Mouse (Mus musculus) CH12.LX (cell line): Measurements from ENCODE around the gene Rab15. TPM values are rescaled to one million over a fixed set of nuclear protein-coding genes. Genes with fewer than 3 reads are reported as not detected.

Experiments
- DNase-seq: peaks from one replicate; pipeline ENCODE4 v3.0.0-alpha.2; 2013; ENCODE audit errors: extremely low read depth
- H3K27ac ChIP-seq: 2 replicates; pipeline ENCODE4 v1.5.1; 2012; ENCODE audit warnings: low read depth, mild to moderate bottlenecking, control low read depth, moderate library complexity; ENCODE audit not compliant: insufficient read depth
- H3K27me3 ChIP-seq: replicated peaks from 2 replicates; pipeline ENCODE3; 2012; ENCODE audit warnings: inconsistent platforms
- H3K36me3 ChIP-seq, 2 experiments: replicated peaks in 1 of 2; 2 replicates each; pipeline versions ENCODE3 to v1.6.1; 2012; ENCODE audit warnings: inconsistent platforms in 1 of 2, low read length in 1 of 2, mild to moderate bottlenecking in 1 of 2, mixed read lengths in 1 of 2, moderate library complexity in 1 of 2; ENCODE audit not compliant: control insufficient read depth in 1 of 2, insufficient read depth in 1 of 2
- H3K4me1 ChIP-seq, 2 experiments: 2 replicates each; pipeline ENCODE4 v1.6.1; 2012; ENCODE audit warnings: inconsistent platforms in 1 of 2, moderate library complexity in 1 of 2; ENCODE audit not compliant: insufficient read depth in 2 of 2, control insufficient read depth in 1 of 2
- H3K4me2 ChIP-seq: 2 replicates; pipeline ENCODE4 v1.6.1; 2012; ENCODE audit warnings: low read depth, mild to moderate bottlenecking, control low read depth; ENCODE audit not compliant: poor library complexity, insufficient read depth, severe bottlenecking
- H3K4me3 ChIP-seq, 3 experiments: fragments of 150-350 bp in 1 of 3; sonication (generic) in 1 of 3; replicated peaks in 1 of 3; 2 replicates each; pipeline versions ENCODE3 to v1.5.1; 2011 to 2012; ENCODE audit warnings: low read depth in 2 of 3, low read length in 2 of 3, mild to moderate bottlenecking in 2 of 3, moderate library complexity in 2 of 3, control low read depth in 1 of 3, improper control_type of control experiment in 1 of 3, inconsistent platforms in 1 of 3, mixed read lengths in 1 of 3; ENCODE audit not compliant: poor library complexity in 1 of 3
- H3K79me2 ChIP-seq: replicated peaks from 2 replicates; pipeline ENCODE4 v1.6.1; 2012; ENCODE audit warnings: mild to moderate bottlenecking, moderate library complexity; ENCODE audit not compliant: control insufficient read depth, poor library complexity, insufficient read depth, severe bottlenecking; ENCODE audit errors: extremely low read depth
- H3K9ac ChIP-seq: 2 replicates; pipeline ENCODE4 v1.6.1; 2012; ENCODE audit warnings: low read depth, mild to moderate bottlenecking, control low read depth, moderate library complexity; ENCODE audit not compliant: insufficient read depth
- H3K9me3 ChIP-seq: replicated peaks from 2 replicates; pipeline ENCODE3; 2012; ENCODE audit warnings: low read length, inconsistent platforms, mixed read lengths
- BHLHE40 ChIP-seq: IDR thresholded peaks from 2 replicates; pipeline ENCODE4 v1.6.1; 2011; ENCODE audit warnings: mild to moderate bottlenecking, low read depth, low read length, improper control_type of control experiment
- CHD2 ChIP-seq: IDR thresholded peaks from 2 replicates; pipeline ENCODE4 v1.6.1; 2011; ENCODE audit warnings: low read length, improper control_type of control experiment
- E2F4 ChIP-seq: IDR thresholded peaks from 2 replicates; pipeline ENCODE4 v1.6.1; 2011; ENCODE audit warnings: low read depth, low read length, improper control_type of control experiment; ENCODE audit not compliant: insufficient replicate concordance
- ETS1 ChIP-seq: conservative IDR thresholded peaks from 2 replicates; pipeline ENCODE4 v1.6.1; 2012; ENCODE audit warnings: low read depth, mild to moderate bottlenecking, inconsistent platforms, low read length, improper control_type of control experiment, moderate library complexity
- JUND ChIP-seq: conservative IDR thresholded peaks from 2 replicates; pipeline ENCODE4 v1.6.1; 2011; ENCODE audit warnings: low read depth, low read length, improper control_type of control experiment
- KAT2A ChIP-seq: IDR thresholded peaks from 2 replicates; pipeline ENCODE4 v1.6.1; 2012; ENCODE audit warnings: low read length, improper control_type of control experiment, inconsistent platforms; ENCODE audit not compliant: insufficient replicate concordance
- MAZ ChIP-seq: IDR thresholded peaks from 2 replicates; pipeline ENCODE4 v1.6.1; 2012; ENCODE audit warnings: low read depth, mild to moderate bottlenecking, inconsistent platforms, low read length, improper control_type of control experiment, moderate library complexity
- MEF2A ChIP-seq: IDR thresholded peaks from 2 replicates; pipeline ENCODE4 v1.6.1; 2014; ENCODE audit warnings: low read depth, mild to moderate bottlenecking, inconsistent platforms, low read length, improper control_type of control experiment, borderline replicate concordance
- MXI1 ChIP-seq: IDR thresholded peaks from 2 replicates; pipeline ENCODE4 v1.6.1; 2011; ENCODE audit warnings: mild to moderate bottlenecking, low read depth, low read length, improper control_type of control experiment
- MYC ChIP-seq: IDR thresholded peaks from 2 replicates; pipeline ENCODE4 v1.6.1; 2011; ENCODE audit warnings: low read depth, mild to moderate bottlenecking, improper control_type of control experiment, low read length
- NELFE ChIP-seq: IDR thresholded peaks from 2 replicates; pipeline ENCODE4 v1.6.1; 2011; ENCODE audit warnings: low read depth, low read length, improper control_type of control experiment
- POLR2A ChIP-seq: IDR thresholded peaks from 2 replicates; pipeline ENCODE4 v1.6.1; 2011; ENCODE audit warnings: low read depth, mild to moderate bottlenecking, improper control_type of control experiment, low read length
- POLR2AphosphoS2 ChIP-seq: IDR thresholded peaks from 2 replicates; pipeline ENCODE4 v1.6.1; 2011; ENCODE audit warnings: low read depth, low read length, improper control_type of control experiment
- RAD21 ChIP-seq: IDR thresholded peaks from 2 replicates; pipeline ENCODE4 v1.6.1; 2011; ENCODE audit warnings: low read depth, mild to moderate bottlenecking, low read length, improper control_type of control experiment, moderate library complexity
- SIN3A ChIP-seq: IDR thresholded peaks from 2 replicates; pipeline ENCODE4 v1.6.1; 2012; ENCODE audit warnings: low read length, improper control_type of control experiment, inconsistent platforms
- SMC3 ChIP-seq: IDR thresholded peaks from 2 replicates; pipeline ENCODE4 v1.6.1; 2011; ENCODE audit warnings: low read depth, low read length, improper control_type of control experiment
- TBP ChIP-seq: conservative IDR thresholded peaks from 2 replicates; pipeline ENCODE4 v1.6.1; 2011; ENCODE audit warnings: low read depth, low read length, improper control_type of control experiment
- USF2 ChIP-seq: conservative IDR thresholded peaks from 2 replicates; pipeline ENCODE4 v1.6.1; 2011; ENCODE audit warnings: low read depth, low read length, improper control_type of control experiment
- ZKSCAN1 ChIP-seq: IDR thresholded peaks from 2 replicates; pipeline ENCODE4 v1.6.1; 2012; ENCODE audit warnings: low read depth, inconsistent platforms, low read length, improper control_type of control experiment, borderline replicate concordance
- ZMIZ1 ChIP-seq: IDR thresholded peaks from 2 replicates; pipeline ENCODE4 v1.6.1; 2012; ENCODE audit warnings: low read depth, mild to moderate bottlenecking, inconsistent platforms, low read length, improper control_type of control experiment
- dilution Hi-C: fragments of 300-500 bp; cut with MboI; formaldehyde crosslinking; loops from 2 replicates; pipeline ENCODE4 v1.14.3; 2020; ENCODE audit warnings: low sequenced_read_pairs; ENCODE audit not compliant: extremely low pct_unique_long_range_greater_than_20kb, extremely low pct_ligation_motif_present
- in situ Hi-C: fragments of 300-500 bp; cut with MboI; formaldehyde crosslinking; loops from 3 replicates; pipeline ENCODE4 v1.14.3; 2019; ENCODE audit warnings: low sequenced_read_pairs, low pct_ligation_motif_present, low pct_unique_long_range_greater_than_20kb, mixed read lengths
- polyA plus RNA-seq: library from polyadenylated mRNA; unstranded; fragments of >175 nt; gene quantifications from 2 replicates; pipeline ENCODE4 v1.2.1, GENCODE M21; 2012; ENCODE audit warnings: low read depth; ENCODE audit not compliant: insufficient read length
- total RNA-seq, 2 experiments: library from RNA; depleted of rRNA; stranded (reverse); fragments of 300-350 nt in 1 of 2; fragments of >200 nt in 1 of 2; gene quantifications; 2 replicates each; pipeline ENCODE4 v1.2.3; 2012 to 2014

Rab15 gene
- total and polyA plus RNA-seq, 3 experiments: 0.25 TPM; not detected in 2

DNA sequence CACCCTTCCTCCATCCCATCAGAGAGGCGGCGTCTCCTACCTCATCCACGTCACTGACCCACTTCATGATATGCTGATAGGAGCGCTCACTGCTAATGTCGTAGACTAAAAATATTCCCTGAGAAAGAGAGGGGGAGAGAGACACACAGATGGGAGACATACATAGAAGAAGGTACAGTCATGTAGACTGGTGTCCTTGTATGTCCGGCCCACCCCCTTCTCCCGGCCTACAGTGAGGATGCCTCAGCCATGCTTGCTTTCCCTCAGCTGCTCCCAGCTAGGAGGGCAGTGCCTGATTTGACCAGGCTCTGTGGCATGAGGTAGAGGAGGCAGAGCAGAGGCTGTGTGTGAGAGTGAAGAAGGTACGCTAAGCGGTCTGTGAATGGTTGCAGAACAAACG, 19.7 kb downstream of the Rab15 start:
- Histone ChIP-seq H3K4me3 (no peak overlapping the region), H3K4me2 (no peak overlapping the region), H3K79me2 (no peaks in the 10 kb centered on the region), H3K9ac (no peak overlapping the region), H3K27ac (no peak overlapping the region), H3K27me3 (peaks cover 18% of the 10 kb centered on the region), H3K9me3 (no peaks in the 10 kb centered on the region), H3K36me3 (no peaks in the 10 kb centered on the region), H3K4me1 (peaks cover 0 to 24% of the 10 kb centered on the region in 2 experiments; a peak in 2 of 4 replicates)
- TF ChIP-seq E2F4: no peak
- no peak for TF ChIP-seq SMC3
- no peak for TF ChIP-seq TBP
- TF ChIP-seq CHD2: no peak
- TF ChIP-seq NELFE: no peak
- TF ChIP-seq SIN3A: no peak
- TF ChIP-seq MEF2A: no peak
- TF ChIP-seq KAT2A: no peak
- no peak for TF ChIP-seq MYC
- TF ChIP-seq RAD21: no peak
- no peak for TF ChIP-seq JUND
- TF ChIP-seq MAZ: no peak
- in situ Hi-C loops (no loop called here), dilution Hi-C loops (no loop called here)
- DNase-seq: no peak

DNA sequence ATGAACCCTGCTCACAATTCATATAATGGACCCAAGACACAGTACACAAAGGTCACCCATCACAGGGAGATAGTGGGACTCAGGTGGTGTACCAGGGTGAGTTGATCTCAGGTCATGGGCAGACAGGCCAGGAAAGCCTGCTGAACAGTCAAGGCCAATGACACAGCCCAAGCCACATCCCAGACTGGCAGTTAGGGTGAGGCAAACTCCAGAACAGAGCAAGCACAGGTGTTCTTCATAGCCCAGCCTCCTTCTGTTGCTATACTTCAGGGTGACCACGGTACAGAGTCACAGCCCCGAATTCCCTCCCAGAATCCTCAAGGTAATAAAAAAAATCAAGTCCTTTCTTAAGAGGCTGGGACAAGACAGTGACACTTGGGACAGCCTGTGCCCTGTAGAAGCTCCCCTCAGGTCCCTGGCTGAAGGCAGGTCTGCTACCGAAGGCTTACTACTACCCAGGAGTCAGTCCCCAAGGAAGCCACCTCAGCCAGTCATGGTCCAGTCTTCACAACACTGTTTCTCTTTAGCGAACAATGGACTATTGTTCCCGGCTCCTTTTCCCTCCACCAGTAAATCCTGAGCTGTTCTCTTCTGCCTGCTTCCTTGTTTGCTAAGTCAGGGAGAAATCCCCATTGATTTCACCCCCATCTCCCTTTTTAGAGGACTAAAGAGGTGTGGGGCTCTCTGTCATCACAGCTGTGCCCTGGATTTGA, 24.5 kb downstream of the Rab15 start:
- dilution Hi-C loops: no loop called here
- no peaks in the 10 kb centered on the region for H3K79me2 ChIP-seq
- no peak overlapping the region for H3K9ac ChIP-seq
- no peaks in the 10 kb centered on the region for H3K4me1 ChIP-seq
- TF ChIP-seq ETS1 (no peak), MAZ (no peak), SIN3A (no peak), MXI1 (no peak), ZKSCAN1 (no peak), ZMIZ1 (no peak), USF2 (no peak), NELFE (no peak), JUND (no peak), POLR2AphosphoS2 (no peak), POLR2A (no peak), BHLHE40 (no peak)
- TF ChIP-seq, all 38 proteins: peak for 0
- H3K27me3 ChIP-seq: peaks cover 23% of the 10 kb centered on the region
- no peak overlapping the region for H3K4me3 ChIP-seq
- no peak overlapping the region for H3K4me2 ChIP-seq
- no peak for DNase-seq
- no peaks in the 10 kb centered on the region for H3K9me3 ChIP-seq
- H3K27ac ChIP-seq: no peak overlapping the region
- in situ Hi-C loops: no loop called here
- H3K36me3 ChIP-seq: no peaks in the 10 kb centered on the region
